Mouse (Mus musculus) heart, adult 8-10 months (tissue): ENCODE measurements around the gene Mrtfb. TPM values are rescaled to one million over a fixed set of nuclear protein-coding genes. Genes with fewer than 3 reads are reported as not detected.

Source experiments
- DNase-seq: peaks from one replicate; pipeline ENCODE4 v3.0.0; 2022; ENCODE audit warnings: low spot score
- total RNA-seq, 4 experiments: library from RNA; stranded (reverse); gene quantifications; 2 replicates each; pipeline ENCODE4 v1.2.4; 2022

Gene Mrtfb
- total RNA-seq, 4 experiments from 2014 or later = 24.5 to 32.8 (median 28.8) TPM

DNA sequence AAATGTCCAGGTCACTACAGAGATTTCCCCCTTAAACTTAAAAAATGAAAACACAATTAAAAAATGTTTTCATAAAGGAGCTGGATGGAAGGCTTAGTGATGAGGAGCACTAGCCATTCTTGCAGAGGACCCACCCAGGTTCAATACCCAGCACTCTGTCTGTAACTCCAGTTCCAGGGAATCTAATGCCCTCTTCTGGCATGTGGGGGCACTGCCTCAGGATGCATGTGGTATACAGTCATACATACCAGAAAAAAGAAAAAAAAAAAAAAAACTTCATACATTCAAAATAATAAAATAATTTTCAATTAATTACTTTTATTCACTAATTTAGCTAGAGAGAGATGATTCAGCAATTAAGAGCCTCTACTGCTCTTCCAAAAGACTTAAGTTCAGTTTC, 95.0 kb downstream of the Mrtfb start:
- DNase-seq = no peak

DNA sequence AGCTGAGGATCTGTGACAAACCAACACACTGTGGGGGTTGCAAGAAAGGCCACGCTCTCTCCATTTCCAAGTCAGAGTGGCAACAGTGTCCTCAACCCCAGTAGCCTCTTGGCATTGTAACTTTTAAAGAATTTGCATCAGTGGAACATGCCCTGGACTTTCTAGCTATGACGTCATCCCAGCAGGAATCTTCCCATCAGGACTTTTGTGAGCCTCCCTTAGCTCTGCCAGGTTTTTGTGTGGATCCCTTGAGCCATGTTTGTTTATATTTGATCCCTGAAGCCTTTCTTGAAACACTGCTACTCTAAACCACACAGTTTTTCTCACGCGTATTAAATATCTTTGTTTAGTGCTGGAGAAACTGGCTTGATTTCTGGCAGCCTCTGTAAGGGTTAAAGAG, 97.6 kb downstream of the Mrtfb start:
- no peak for DNase-seq

DNA sequence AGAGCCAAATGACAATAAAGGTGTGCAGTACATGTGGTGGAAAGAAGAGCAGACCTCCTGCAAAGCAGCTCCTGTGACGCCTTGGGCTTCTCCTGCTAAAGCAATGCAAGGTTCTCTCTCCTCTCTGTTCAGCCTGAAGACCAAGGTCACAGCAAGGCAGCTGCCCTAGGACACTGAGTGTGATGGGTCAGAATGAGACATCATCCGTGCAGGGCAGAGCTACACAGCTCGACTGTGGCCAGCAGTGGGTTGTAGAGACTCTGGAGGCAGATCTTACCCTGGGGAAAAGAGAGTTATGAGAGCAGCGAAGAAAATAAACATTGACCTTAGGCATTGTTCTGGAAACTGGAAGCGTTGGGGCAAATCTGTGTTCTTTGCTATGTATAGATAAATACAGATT, 98.2 kb downstream of the Mrtfb start:
- no peak for DNase-seq

DNA sequence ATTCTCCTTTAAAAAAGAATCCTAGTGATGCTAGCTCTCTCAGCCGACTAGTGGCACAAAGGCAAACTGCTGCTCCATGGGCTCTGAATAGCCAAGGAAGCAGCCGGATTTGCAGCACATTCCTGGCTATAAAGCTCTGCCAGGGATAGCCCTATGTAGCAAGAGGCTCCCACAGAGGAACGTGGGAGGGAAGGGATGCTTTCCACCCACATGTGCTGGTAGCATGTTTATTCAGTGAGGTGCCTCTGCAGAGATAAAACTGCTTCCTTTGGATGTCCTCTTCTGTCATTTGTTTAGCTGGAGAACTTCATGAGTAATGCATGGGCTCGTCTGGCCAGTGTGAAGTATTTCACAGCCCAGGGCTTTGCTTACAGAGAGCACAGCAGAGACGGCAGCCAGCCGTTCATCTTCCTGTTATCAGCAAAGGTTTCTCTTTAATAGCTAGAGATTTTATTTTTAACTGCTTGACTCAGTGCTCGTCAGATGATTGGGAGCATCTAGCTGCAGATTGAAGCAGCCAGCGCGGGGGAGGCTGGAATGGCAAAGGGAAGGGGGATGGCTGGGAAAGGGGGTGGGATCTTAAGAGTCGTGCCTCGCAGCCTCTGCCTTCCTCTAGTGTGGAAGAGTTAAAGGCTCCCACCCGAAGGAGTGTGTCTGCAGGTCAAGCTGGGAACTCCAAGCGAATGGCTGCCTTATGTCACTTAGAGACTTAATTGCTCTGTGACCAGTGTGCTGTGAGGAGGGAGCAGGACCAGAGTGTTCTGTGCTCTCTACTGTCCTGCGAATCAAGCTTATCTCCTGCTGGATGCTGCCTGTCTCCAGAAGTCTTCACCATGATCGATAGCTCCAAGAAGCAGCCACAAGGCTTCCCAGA, 101.8 kb downstream of the Mrtfb start:
- peak; percentile 69 for DNase-seq

DNA sequence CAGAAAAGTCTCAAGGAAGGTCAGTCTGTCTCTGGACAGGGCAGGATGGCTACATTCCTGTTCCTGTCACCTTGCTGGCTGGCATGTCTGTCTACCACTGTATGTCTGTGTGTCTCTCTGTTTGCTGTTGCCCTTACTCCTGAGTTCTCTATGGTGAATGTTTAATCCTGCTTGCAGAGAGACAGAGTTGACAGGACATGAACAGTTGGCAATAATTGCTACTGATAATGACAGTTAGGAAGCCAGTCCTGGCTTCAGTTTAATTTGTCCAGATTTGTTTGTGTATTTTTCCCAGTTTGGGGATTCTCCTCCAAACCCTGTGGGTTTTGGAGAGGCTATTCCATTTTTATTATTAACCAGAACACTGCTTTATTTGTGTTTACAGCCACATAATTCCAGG, 102.5 kb downstream of the Mrtfb start:
- DNase-seq = no peak

DNA sequence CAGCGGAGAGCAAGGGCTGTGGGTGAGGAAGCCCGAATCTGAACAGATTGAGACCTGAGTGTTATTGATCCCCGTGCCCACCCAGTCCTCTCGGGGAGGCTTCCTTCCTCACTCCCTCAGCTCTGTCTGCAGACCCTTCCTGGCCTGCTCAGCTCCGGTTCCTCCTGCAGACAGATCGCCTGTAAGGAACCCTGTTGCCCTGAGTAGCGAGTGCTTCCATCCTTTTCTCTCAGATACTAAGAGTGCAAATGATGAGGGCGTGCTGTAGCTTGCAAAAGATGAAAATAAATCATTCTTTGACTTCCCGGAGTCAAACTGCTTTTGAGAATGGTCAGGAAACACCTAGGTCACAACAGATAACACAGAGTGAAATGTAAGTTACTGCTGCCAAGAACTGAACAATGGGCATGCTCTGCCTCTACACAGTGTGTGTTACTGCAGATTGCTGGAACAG, 103.2 kb downstream of the Mrtfb start:
- DNase-seq = peak; percentile 55

DNA sequence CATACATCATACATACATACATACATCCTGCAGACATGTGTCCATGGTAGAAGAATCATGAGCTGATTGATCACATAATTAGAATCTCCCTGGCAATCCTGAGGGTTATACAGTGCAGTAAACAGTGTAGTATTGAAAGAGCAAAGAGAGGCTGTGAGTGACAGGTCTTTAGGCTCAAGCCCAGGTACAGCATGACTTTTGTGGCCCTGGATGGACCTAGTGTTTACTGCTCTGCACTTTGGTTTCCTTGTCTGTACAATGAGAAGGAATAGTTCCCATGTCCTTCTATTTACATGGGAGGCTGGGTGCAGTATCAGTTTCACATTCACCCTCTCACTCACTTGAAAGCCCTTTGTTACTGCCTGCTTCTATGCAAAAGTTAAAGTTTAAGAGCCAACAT, 103.9 kb downstream of the Mrtfb start:
- no peak for DNase-seq

DNA sequence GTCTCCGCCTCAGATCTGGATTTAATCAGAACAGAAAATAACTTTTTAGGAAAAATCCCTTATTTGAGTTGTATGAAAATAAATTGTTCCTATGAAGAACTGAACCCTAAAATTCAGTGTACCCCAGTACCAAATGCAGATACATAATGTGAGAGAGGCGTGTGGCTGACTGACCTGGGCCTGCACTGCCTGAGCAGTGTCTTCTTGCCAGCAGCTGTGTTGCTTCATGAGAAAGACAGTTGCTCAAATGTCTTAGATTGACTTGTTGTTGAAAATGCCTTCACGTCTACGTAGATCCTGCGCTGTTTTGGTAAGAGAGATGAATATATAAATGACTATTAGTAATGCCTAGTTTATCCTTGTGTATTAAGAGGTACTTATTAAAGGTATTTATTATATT, 104.6 kb downstream of the Mrtfb start:
- no peak for DNase-seq

DNA sequence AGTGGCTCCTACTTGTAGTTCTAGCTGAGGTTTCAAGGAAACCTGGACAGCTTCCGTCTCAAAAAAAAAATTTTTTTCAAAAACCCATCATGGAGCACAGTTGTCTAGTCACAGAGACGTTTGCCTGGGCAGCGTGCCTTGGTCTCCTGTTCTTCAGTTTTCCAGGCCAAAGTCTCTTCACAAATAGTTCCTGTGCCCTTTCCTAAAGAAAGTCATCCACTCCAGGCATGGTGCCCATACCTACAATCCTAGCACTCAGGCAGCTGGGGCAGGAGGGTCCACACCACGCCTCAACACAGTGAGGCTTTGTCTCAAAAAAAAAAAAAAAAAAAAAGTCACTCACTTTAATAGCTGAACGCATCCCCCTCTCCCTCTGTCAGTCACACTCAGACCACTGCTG, 106.9 kb downstream of the Mrtfb start:
- no peak for DNase-seq

DNA sequence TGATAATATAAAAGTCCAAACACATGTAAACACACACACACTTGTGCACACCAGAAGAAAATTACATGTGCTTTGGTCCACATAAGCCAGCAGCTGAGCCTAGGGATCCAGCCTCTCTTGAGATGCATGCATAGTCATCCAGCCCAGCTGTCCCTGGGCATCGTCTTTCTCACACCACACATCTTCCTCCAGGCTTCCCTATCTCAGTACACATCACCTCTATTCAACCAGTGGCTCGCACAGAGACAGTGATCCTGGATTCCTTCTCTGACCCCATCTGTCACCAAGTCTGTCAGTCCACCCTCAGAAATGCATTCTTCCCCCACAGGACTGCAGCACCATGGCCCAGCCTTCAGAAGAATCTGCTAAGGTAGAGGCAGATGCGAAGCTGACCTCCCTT, 107.9 kb downstream of the Mrtfb start:
- DNase-seq = no peak

DNA sequence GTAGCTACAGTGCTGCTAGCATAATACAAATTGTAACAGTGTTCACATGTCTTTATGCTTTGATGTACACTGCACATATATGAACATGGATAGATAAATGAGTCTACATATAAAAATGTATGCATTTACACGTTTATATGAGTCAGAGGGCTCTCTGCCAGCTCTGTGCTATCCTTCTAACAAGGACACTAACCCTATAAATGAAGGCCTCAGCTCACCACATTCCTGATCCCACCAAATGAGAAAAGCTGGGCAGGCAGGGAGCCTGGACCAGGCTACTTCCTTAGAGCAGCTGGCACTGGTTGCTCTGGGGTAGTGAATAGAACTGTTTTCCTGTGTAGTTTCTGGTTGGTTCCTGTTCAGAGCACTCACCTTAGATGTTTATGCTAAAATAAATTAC, 110.0 kb downstream of the Mrtfb start:
- DNase-seq = no peak

DNA sequence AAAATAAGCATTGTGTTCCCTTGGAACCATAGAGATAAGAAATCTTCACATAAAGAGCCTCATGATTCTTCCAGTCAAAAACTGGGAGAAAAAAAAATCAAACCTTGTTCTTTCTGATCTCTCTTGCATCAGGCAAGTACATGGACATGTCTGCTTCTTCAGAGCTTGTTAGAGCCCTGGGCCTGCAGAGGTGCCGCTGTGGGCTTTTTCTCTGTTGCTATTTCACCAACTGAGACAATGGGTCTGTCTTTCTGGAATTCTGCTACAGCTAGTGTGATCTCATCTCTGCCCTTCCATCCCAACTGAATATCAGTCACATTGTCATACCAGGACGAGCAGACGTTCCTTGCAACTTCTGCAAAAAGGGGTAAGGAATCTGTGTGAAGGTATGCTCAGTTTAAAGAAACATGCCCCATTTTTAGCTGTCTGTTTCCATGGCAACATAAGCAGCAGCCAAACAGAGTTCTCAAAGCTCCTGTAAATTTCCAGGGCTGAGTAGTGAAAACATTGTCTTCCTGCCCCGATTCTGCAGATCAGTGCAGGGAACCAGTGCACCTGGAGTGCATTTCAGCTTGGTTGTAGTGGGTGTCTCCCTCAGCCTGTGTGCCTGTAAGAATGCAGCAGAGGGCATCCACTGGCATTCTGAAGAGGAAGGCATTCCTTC, 110.7 kb downstream of the Mrtfb start:
- peak; percentile 30 for DNase-seq

DNA sequence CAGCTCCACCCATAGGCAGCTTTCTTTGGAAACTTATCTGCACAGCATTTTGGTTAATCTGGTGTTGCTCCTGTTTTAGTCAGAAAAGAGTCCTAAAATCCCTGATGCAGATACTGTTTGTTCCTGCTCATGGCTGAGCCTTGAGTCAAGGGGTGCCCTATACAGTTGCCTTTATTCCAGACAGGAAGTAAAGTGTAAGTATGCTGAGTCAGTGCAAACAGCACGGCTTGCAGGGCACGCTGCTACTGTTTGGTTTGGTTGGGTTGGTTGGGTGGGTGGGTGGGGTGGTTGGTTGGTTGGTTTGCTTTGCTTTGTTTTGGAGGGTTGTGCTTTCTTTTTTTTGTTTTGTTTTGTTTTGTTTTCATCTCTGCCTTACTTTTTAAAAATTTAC, 111.2 kb downstream of the Mrtfb start:
- no peak for DNase-seq

DNA sequence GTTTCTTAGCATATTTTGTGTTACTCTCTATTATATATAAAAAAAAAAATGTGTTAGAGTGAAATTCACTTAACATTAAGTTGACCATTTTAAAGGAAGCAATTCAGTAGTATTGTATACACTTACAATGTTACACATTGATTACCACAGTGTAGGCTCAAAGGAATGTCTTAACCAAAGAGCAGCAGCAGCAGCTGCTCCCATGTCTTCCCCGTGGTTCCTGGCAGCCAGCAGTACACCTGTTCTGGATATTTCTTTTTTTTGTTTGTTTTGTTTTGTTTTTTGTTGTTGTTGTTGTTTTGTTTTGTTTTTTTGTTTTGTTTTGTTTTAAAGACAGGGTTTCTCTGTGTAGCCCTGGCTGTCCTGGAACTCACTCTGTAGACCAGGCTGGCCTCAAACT, 112.4 kb downstream of the Mrtfb start:
- DNase-seq = no peak

DNA sequence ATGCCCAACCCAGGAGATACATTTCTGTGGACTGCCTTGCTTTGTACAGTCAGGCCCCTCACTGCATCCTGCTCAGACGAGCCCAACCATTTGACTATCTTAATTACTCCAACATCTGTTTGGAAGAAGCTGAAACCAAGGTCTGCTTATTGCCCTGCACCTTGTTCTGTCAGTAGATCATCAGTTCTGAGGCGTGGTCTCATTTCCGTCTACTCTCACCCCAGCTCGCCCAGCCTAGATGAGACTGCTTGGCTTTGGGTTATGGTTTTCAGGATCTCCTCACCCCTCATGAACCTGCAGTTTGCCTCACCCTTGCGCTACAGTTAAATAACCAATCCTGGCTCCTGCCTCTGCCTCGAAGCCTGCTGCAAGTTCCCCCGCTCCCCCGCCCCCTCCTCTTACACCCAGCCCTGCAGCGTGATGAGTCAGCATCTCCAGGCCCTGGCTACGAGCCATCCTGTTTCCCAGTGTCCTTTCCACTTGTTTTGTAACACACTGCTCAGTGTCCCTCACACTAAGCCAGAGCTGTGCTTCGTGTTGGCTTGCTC, 115.5 kb downstream of the Mrtfb start:
- DNase-seq = peak; percentile 89

DNA sequence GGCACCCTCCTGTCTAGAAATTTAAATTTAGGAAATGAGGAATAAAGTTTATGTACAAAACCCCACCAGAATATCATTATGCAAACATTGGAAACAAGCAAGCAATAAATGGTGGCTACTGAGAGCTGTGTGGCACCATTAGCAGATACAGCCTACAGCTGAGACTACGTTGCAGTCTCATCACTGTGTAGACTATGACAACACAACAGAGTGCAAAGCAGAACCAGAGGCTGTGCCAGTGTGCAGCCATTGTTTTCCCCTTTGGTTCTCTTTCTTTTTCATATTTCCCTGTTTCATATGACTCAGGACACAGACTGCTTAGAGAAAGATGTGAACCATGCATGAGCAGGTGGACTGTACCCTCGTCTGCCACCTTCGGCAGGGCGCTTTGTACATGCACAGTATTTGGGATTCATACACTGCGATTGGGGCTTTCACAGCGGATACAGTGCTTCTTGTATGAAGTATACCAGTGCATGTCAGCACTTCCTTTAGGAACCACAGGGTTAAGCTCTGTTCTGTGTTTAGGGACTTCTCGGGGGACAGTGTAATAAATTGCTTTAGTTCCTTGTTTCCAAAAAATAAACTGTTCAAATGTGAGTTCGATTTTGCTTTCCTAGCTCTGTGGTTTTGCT, 116.7 kb downstream of the Mrtfb start:
- no peak for DNase-seq

DNA sequence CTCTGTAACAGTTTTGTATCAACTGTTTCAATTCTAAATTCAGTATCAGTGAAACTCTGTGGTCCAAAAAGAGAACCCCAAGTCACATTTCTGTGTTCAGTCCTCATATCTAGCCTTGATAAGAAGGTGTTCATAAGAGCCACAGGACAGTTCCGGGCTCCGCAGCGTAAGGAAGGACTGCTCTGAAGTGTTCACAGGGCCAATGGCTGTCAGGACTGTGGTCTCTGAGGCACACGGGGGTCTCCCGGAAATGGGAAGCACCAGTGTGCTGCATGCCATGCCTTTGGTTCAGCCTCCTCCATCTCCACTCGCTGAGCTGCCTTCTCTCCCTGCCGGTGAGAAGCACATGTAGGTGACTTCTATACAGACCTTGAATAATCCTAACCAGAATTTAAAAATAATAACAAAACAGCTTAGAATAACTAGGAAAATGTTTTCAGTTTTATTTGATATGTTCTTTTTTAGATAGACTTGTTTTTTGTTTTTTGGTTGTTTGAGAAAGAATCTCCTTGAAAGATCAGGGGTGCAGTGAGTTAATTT, 120.7 kb downstream of the Mrtfb start:
- DNase-seq = no peak

DNA sequence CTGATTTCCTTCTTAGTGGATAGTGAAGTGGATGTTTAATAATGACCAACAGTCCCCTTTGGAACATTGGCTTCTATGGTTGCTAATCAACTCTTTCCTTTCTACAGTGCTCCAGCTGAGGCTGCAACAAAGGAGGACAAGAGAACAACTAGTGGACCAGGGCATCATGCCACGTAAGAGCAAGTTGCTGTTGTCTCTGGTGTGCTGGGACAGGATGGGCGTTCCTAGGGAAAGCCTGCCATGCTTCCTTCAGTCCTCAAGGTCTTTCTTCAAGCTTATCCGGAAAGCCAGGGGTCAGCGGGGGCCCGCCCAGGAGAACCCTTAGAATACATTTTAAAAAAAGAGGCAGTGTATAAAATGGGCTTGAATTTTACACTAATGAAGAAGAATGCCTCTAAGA, 121.9 kb downstream of the Mrtfb start:
- DNase-seq = peak; percentile 69

DNA sequence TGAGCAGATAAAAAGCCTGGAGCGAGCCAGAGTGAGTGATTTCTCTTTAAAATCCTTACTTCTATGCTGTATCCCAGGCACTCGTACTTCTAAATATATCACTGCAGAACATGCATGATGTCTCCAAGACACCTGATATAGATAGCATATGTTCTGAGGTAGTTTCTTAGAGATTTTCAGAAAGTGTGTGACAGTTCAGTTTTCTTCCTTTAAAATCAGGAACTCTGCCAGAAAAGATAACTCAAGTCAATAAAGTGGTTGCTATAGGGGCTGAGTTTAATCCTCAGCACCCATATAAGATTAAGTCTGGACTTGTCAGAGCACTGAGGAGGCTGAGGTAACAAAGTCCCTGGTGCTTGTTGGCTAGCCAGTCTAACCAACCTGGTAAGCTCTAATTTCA, 123.6 kb downstream of the Mrtfb start:
- no peak for DNase-seq

DNA sequence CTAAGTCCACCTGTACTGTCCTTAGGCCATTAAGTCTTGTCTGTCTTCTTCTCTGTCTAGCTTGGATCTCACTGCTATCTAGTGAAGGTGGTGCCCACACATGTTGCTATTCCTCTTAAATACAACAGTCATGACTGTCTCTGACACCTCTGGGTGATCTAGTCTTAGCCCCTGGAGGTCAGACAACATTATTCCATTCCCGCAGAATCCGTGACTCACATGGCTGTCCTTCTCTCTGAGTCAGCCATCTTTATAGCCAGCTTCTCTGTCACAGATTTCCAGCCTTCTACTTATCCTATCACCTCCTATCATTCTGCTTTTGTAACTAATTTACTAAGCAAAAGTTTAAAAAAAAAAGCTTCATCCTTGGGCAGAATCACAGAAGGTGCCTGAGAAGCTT, 125.5 kb downstream of the Mrtfb start:
- DNase-seq = no peak

DNA sequence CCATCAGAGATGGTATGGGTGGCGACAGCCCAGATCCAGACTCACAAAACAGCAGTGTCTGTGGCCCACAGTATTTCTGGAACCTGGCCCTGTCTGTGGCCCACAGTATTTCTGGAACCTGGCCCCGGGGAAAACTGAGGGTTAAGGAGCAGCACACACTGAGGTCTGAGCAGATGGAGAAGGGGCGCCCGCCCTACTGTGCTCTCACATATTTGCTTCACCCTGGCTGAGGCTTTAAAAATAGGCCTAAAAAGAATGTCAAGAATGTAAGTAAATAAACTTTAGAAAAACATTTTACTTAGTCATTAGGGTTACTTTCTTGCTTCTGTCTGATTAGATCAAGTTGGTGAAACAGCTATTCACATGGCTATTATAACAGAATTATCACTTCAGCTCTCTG, 131.0 kb downstream of the Mrtfb start:
- no peak for DNase-seq

DNA sequence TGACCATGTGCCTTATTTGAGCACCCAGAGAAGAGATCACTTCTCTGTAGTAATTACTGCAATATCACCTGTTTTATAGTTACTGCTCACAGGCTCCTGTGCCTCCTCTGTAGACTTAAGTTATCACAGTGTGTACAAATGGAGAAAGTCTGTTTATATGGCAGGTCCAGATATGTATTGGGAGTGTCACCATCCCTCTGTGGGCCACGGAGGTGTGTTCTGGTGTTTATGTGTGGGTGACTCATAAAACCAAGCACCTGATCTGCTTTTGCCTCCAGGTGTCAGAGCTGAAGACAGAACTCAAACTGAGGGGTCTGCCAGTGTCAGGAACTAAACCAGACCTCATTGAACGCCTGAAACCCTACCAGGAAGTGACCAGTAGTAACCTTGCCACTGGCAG, 144.1 kb downstream of the Mrtfb start:
- DNase-seq = no peak
